Mouse (Mus musculus): ENCODE results near the gene Cfap299. TPM values are rescaled to one million over a fixed set of nuclear protein-coding genes. Genes with fewer than 3 reads are reported as not detected.

Cfap299 gene
- total RNA-seq, 2 experiments from 2014 or later: not detected

DNA sequence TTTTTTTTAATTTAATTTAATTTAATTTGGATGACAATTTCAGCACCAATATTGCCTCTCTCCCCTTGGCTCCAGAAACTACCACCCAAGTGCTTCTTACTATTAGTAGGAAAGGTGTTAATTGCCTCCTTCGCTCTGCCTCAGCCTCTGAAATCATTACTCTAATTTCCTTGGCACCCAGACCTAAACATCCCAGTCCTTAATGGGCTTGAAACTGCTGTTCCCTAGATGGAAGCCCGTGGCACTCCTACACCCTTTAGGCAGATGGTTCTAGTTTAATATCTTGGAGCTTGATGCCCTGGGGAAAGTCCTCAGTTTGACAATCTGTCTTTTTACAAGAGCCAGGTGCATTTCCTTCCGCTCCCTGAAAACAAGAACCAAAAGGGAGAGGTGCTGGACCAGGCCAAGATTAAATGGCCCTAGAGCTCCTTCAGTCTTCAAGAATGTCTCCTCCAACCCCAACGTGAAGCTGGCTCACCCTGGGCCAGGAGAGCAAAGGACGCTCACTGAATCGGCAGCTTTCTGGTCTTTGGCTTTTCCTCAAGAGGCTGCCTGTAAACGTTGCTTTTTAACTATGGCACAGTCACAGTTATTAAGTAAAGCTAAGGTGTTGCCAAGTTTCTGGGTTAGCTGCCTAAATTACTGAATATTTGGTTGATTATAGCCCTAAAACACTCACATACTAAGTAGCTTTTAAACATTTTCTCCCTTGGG lies 461.9 kb downstream of the Cfap299 start:
- DNase-seq: no peak
- intact Hi-C loops (cut with DNase I): no loop called here

DNA sequence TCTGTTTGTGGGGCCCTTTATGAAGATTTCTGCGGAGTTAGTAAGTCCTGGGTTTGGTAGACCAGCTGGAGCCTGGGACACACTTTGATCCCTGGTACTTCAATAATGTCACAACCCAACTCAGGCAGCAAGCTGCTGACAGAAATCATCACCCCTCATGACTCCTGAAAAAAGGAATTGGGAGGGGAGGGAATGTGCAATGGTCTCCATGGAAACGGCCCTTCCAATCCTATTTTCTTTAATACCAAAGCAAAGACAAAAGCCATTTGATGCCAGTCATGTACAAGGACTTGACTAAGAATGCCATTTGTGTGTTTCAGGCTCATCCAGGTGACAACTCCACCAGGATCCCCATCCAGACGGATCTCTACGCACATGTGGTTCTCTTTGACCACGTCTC lies 472.4 kb downstream of the Cfap299 start:
- DNase-seq: no peak
- intact Hi-C loops (cut with DNase I): no loop called here

DNA sequence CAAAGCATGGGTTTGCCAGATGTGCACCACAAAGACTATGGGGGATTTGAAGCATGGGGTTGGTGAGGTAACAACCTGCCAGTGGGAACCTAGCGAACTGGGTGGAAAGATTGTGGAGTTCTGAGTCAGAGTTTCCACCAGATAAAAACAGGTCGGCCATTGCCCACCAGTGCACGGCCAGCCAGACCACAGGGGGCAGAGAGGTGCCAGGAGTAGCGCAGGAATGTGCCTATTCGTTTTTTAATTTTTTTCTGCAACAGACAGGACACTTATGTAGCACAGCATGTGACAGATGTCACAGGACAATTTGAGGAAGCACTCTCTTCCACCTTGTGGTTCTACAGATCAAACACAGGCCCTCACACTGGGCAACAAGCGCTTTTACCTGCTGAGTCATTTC lies 475.7 kb downstream of the Cfap299 start:
- intact Hi-C loops (cut with DNase I): no loop called here
- DNase-seq: no peak

DNA sequence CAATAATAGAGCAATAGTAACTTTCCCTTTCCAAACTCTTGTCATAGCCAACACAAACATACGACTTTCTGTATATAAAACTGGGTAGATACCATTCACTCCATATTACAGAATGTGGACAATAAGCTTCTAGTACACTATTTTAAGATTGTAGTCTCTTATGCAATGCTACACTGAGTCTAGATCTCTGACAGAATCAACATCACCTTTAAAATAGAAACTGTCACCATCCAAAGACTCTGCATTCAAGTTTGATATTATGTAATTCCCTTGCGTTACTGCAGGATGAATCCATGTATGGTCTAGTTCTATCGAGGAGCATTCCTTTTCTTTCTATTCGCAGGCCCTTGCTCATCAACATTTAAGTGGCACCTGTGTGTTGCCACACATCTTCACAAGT lies 477.4 kb downstream of the Cfap299 start:
- intact Hi-C loops (cut with DNase I): no loop called here
- DNase-seq: no peak

DNA sequence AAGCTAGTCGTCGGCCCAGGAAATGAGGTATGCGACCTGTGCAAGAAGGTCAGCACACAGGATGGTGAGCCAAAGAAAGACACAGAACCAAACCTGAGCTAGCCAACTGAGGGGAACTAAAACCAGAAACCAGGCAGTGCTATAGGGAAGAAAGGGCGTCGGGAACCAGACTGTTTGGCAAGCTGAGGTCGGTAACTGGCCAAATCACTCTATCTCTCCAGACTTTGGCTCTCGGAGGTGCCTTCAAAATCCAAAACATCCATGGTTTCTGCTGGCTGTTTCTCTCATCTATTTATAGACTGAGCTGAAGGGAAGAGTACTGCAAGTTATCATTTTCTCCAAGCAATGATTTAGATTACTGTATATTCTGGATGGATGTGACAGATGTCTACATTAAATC lies 477.9 kb downstream of the Cfap299 start:
- intact Hi-C loops (cut with DNase I): no loop called here
- peak in 1 of 2 experiments; percentile 17 for DNase-seq

DNA sequence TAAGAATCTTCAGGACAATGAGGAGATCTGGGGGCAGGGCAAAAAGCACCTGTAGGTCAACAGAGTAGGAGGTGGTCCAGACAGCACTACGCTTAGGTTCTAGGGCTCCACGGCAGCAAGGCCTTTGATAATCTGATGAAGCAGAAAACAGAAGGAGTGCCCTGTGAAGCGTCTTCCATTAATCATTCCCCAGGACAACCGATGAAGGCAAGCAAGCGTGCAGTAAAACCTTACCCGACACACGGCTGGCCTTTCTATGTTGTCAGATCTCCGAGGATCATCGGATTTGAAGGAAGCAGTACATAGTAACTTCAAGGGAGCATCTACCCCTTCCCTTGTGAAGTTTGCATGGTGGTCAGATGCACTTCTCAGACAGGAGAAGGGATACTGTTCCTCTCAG lies 478.8 kb downstream of the Cfap299 start:
- intact Hi-C loops (cut with DNase I): no loop called here

DNA sequence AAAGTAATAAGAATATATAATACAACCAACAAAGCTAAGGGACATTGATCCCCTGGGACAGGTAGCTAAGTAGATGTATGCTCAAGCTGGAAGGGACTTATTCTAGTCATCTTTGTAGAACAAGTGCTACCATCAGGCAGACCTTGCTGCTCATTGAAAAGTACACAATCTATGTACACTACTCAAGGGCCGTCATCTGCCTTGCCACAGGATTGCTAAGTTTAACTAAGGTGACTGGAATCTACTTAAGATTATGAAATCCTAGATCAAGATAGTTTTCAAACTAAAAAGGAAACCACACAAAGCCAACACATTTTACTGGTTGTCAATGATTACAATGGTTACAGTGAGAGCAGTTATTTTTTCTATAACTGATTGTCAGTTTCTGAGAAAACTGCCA lies 483.3 kb downstream of the Cfap299 start:
- intact Hi-C loops (cut with DNase I): no loop called here
- no peak for DNase-seq

More for the DNA sequence above, 478.8 kb downstream of the Cfap299 start:
- DNase-seq: no peak

DNA sequence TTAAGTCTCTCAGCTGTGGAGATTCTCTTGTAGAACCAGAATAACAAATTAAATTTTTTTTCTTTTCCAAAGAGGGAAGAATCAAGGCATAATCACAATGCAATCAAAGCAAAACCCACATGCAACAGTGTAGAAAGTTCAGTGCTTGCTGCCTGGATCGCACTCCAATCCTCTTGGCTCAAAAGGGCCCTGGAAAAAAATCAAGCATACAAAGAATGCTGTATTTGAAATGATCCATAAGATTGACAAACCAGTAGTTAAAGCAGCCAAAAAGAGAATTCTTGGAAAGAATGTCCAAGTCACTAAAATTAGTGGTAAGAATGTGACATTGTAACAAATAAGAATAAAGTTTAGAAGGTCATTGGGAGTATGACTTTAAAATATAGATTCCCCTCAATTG lies 486.2 kb downstream of the Cfap299 start:
- DNase-seq: no peak
- intact Hi-C loops (cut with DNase I): no loop called here

DNA sequence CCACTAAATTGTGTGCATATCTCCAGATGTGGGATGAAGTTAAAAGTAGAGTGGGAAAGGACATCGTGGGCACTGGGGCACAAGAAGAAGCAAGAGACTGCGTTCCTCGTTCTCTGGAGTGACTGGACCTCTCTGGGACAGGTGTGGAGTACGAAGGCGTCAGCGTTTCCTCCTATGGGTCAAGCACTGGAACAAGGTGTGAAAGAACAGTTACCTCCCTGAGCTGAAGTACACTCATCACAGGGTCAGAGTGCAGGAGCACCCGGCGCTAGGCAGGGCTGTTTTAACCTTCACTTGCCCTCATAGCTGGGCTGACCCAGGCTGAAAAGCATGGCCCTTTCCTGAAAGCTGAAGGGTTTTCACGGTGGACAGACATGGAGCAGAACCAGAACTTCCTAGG lies 504.7 kb downstream of the Cfap299 start:
- DNase-seq: no peak
- intact Hi-C loops (cut with DNase I): no loop called here

DNA sequence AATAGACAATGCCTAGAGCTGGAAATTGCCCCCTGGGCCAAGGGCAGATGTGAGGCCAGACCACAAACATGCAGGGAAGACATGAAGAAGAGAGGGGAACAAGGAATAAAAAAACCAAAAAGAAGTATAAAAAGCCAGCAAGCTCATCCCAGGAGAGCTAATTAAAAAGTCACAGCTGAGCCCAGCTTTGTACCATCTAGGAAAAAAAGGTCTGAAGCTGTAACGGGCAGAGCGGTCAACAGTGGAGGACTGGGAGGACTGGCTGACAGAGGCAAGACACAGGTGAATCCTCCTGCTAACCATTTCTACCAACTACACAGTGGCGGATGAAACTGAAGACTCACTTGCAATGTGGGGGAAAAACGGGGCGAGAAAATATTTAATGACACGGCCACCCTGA lies 505.2 kb downstream of the Cfap299 start:
- intact Hi-C loops (cut with DNase I): no loop called here
- no peak for DNase-seq

DNA sequence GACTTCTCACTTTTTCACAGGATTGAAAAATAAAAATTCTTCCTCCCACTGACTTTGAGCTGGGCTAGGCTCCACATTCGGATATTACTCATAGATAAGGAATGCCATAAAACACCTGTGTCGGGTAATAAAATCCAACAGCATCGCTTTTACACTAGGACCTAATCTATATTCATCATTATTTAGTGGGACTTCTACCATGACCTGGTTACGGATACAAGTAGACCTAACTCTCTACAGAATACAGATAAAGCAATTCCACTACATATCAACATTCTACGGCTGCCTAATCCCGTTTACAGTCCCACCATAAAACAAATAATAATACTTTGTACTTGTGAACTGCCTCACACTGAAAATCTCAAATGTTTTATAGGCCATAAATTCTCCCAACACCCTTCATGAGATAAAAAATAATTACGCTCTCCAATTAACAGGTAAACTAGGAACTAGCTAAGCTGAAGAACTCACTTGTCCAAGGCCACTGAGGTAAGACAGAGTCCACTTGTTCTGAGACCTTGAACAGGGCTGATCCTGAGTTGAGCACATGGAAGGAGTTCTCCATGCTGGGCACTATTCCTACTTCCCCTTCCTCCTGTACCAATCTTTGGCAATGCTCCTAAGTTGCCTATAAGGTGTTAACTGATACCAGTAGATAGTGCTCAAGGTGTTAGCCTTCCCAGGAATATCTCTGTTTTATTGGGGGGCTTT lies 513.7 kb downstream of the Cfap299 start:
- no peak for DNase-seq
- intact Hi-C loops (cut with DNase I): no loop called here

DNA sequence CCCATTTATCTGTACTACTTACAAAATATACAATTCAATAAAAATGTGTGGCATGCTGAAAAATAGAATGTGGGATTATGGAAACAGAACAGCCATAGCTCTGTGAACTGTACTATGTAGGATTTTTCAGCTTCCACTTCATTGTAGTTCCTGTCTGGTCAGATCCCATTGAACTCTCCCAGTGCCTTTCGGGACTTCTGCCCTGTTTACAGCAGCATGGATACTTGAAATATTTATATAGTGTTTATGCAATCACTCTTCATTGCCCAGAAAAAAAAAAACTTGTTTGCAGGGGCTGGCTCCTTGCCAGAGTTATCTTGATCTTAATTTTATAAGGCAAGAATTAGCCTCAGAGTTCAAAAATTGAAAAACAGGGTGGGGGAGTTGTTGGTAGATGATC lies 515.6 kb downstream of the Cfap299 start:
- no peak for DNase-seq
- intact Hi-C loops (cut with DNase I): no loop called here

Small RNA genes lying within 50 kb of the gene (microRNA-seq; reads per million reads assigned to microRNA genes)
- 0 reads per million in 2 experiments for gene Mir703

Other genes with a start within 250 kb of the Cfap299 start
- gene Prdm8, start 162.1 kb upstream of the Cfap299 start, total RNA-seq (2021): under 1 TPM; 0.29 to 0.36 TPM
- not detected for gene Fgf5, start 75.1 kb upstream of the Cfap299 start, total RNA-seq (2021)
- not detected for gene Gm11111, start 223.4 kb downstream of the Cfap299 start, total RNA-seq (2021)